21 mouse cellular contexts compared by ENCODE assay signal in genomic region chr6:113052972-113053371, GRCm38 (mm10).
"Had no signal": no experiment of that assay in that cellular context is flagged by ENCODE, and none has a peak within 500 bp of the region (broad histone marks: within the 10 kb centered on the region; RNA-seq: fewer than 3 reads in every experiment).

No protein-coding gene starts in this region.

- ATAC-seq: lung, postnatal 0 days; midbrain, embryonic 13.5 days; midbrain, embryonic 16.5 days had no signal

- H3K9ac ChIP-seq: kidney, embryonic 15.5 days; liver, embryonic 13.5 days; lung, embryonic 14.5 days; midbrain, embryonic 13.5 days; neural tube, embryonic 13.5 days had no signal

- H3K4me2 ChIP-seq: kidney, embryonic 15.5 days; liver, embryonic 13.5 days; lung, embryonic 14.5 days; midbrain, embryonic 13.5 days; neural tube, embryonic 13.5 days had no signal

- H3K9me3 ChIP-seq: kidney, embryonic 15.5 days; liver, embryonic 13.5 days; megakaryocyte, embryonic 14.5 days; midbrain, embryonic 10.5 days; midbrain, embryonic 13.5 days; neural tube, embryonic 13.5 days had no signal

- H3K4me3 ChIP-seq: kidney, embryonic 15.5 days; layer of hippocampus, adult 2 months; left cerebral cortex, adult 2 months; liver, embryonic 13.5 days; megakaryocyte, embryonic 14.5 days; midbrain, embryonic 10.5 days; midbrain, embryonic 13.5 days; myocyte; neural tube, embryonic 13.5 days had no signal

- H3K27ac ChIP-seq: kidney, embryonic 15.5 days; layer of hippocampus, adult 2 months; left cerebral cortex, adult 2 months; midbrain, embryonic 10.5 days; midbrain, embryonic 13.5 days; neural tube, embryonic 13.5 days had no signal

- H3K4me1 ChIP-seq: kidney, embryonic 15.5 days had no signal

- H3K27me3 ChIP-seq: kidney, embryonic 15.5 days; liver, embryonic 13.5 days; megakaryocyte, embryonic 14.5 days; midbrain, embryonic 13.5 days; neural tube, embryonic 13.5 days had no signal

- DNase-seq: kidney, adult 11 months; kidney, adult 8-10 months; kidney, postnatal 10 days; kidney, postnatal 4 days; layer of hippocampus, adult 9-11 months; liver, embryonic 13.5 days; lung, embryonic 14.5 days; lung, postnatal 36 days; retina, postnatal 1 day; right cerebral cortex, postnatal 25 days; thymus, postnatal 25 days had no signal
